Mouse (Mus musculus) ovary, postnatal 10 days (tissue): ENCODE data around the gene Trim2.

Experiments used
- DNase-seq: peaks from one replicate; pipeline ENCODE4 v3.0.0; 2022; ENCODE audit warnings: low spot score

Trim2 gene

GRCm38 (mm10) chr3:84254520-84254878, 52.2 kb downstream of the Trim2 start:
- DNase-seq, result no peak

- no peak for DNase-seq
These were observed 52.8 kb downstream of the Trim2 start for GRCm38 (mm10) chr3:84253655-84254519.

DNA sequence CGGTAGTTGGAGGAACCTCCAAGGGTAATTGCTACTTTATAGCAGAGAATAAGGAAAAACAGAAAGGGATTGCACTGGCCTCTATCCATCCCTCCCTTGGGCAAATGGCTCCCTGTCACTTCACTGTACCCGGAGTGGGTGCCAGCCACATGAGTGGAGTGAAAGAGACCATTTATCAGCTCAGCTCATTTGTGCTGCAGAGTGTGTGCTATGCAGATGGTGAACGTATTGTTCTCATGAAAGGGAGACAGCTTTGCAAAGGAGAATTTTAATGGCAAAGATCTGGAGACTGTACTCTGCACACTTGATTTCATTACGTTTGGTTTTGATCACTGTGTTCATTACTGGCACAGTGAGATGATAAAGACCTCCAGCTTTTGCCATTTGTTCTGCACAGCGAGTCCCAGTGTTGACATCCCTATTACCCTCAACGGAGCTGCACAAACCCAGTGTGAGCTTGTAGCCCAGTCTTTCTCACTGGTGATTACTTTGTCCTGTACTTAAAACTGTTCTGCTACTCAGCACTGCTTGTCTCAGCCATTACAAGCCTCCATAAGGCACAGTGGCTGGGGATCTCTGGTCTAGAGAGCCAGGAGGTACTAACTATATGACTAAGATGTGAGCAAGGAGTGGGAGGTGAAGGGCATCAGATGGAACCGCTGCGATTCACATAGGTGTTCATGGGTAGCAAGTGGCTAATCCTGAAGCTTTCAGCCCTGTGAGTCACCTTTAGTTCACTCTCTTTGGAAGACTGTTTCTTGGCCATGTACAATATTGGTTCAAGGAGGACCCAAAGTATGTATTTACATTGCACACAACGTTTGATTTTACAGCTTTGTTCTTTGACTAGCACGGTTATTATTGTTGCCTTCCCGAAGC, 53.7 kb downstream of the Trim2 start:
- DNase-seq, result no peak

DNA sequence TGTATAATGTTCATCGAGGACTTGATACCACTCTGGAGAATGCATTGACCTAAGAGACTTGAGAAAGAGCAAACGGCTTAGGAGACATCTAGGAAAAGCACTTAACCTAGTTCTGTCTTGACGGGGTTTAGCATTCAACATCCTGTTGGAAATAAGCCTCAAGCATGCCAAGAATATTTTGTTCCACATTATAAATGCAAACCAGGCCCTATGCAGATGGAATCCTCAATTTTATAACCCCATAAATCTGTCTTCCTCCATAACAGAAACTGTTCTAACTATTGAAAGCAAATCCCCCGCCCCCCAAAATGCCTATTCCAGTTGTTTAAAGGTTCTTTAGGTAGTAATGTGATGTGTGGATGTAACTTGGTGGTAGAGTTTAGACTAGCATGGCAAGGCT, 55.0 kb downstream of the Trim2 start:
- DNase-seq, result no peak

DNA sequence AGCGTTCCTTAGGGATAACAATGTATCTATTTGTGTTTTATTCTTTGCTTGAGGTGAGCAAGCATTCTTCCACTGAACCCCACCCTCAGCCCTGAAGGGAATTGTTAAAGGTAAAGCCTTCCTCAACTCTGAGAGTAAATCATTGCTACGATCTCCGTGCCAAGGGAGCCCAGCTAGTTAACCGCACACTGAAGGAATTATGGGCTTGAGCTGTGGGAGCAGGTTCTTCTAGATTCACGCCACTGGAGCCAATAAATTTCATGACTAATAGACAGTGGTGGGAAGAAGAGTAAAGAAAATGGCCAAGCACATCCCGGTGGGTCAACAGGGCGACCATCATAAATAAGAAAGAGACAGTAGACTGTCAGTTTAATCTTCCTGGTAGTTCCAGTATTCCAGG, 56.4 kb downstream of the Trim2 start:
- DNase-seq, result no peak

- no peak for DNase-seq
These were observed 58.9 kb downstream of the Trim2 start for GRCm38 (mm10) chr3:84247789-84248188.

GRCm38 (mm10) chr3:84246421-84246861, 60.2 kb downstream of the Trim2 start:
- DNase-seq, result no peak

- no peak for DNase-seq
These were observed 63.6 kb downstream of the Trim2 start for GRCm38 (mm10) chr3:84243116-84243515.

GRCm38 (mm10) chr3:84242497-84242896, 64.2 kb downstream of the Trim2 start:
- DNase-seq, result no peak

DNA sequence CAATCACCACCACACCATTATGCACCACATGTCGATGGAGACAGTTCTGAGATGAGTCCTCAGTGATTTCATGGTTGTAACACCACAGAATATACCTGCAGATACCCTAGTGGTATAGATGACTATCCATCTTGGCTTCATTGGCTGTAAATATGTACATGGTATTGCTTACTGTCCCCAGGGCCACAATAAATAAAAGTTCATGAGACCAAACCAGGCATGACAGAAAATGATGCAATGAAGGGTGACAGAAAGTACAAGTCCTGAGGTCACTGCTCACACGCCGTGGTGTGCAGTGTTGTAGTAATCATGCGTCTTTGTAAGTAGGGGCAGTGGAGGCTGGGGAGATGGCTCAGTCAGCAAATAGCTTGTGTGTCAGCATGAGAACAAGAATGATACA, 65.6 kb downstream of the Trim2 start:
- no peak for DNase-seq

GRCm38 (mm10) chr3:84235420-84236304, 71.0 kb downstream of the Trim2 start:
- DNase-seq, result no peak

DNA sequence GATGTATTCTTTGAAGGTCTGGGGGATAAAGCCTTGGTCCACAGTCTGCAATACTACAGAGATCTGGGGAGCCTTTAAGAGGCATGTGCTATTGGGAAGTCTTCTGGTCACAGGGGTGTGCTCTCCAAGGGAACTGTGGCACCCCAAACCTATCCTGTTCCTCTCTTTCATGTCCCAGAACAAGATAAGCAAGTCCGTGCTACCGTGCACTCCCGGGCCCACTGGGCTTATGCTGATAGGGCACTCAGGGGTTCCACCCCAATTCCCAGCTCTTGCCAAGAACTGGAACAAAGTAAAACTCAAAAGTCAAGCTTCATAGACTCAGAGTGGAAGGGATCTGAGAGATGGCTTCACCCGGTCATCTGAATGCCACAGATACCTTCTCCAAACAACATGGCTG, 72.1 kb downstream of the Trim2 start:
- no peak for DNase-seq

- no peak for DNase-seq
These were observed 72.8 kb downstream of the Trim2 start for GRCm38 (mm10) chr3:84233663-84234415.

GRCm38 (mm10) chr3:84232312-84232711, 74.4 kb downstream of the Trim2 start:
- no peak for DNase-seq

GRCm38 (mm10) chr3:84230988-84231387, 75.7 kb downstream of the Trim2 start:
- peak; percentile 26 for DNase-seq

GRCm38 (mm10) chr3:84228911-84229310, 77.8 kb downstream of the Trim2 start:
- DNase-seq, result no peak

GRCm38 (mm10) chr3:84228203-84228870, 78.3 kb downstream of the Trim2 start:
- DNase-seq, result peak; percentile 21

DNA sequence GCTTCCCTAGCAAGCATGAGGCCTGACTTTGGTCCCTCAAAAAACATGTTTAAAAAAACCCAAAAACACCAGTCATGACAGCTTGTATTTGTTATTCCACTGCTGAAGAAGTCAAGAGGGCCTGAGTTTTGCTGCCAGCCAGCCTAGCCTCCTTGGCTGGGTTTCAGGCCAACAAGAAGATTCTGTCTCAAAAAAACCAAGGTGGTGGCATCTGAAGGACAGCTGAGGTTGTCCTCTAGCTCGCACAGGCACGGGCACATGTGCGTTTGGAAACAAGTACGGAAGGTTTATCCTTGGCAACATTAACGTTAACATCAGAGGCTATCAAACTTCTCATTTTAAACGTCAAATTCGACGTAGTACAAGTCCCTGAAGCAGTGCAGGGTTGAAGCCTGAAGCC, 79.0 kb downstream of the Trim2 start:
- DNase-seq, result no peak

DNA sequence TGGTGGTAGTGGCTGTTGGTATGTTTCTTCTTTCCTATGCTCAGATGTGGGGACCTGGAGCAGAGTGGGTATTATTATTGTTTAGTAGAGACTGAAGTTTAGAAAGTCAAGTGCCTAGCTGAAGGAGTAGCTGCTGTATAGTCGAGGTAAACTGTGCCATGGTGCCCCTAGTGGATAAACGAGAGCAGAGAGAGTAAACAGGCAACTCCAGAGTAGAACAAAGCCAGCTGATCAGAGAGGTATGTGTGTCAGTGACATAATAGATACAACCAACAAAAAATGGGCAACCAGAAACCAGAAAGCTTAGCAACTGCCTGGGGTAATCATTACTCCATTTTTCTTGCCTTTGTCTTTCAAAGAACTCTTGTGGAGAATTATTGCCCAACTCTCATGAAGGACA, 81.7 kb downstream of the Trim2 start:
- DNase-seq, result no peak

- peak; percentile 20 for DNase-seq
These were observed 85.9 kb downstream of the Trim2 start for GRCm38 (mm10) chr3:84220748-84221147.

DNA sequence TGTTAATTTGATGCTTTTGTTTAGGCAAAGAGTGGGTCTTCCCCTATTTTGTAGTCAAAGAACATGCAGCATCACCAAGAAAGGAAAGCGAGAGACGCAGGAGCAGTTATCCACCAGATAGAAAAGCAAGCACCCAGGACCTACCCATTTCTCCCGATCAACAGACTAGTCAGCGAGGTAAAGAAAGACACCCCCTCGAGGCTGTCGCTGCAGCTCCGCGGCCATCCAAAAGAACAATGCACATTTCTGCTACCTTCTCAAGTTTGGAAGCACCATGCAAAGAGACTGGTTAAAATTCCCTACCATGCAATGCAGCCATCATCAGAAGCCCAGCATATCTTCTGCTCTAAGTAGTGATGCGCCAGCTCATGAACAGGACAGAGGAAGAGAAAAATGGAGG, 86.4 kb downstream of the Trim2 start:
- DNase-seq, result no peak
